Mouse (Mus musculus): Measurements from ENCODE around the gene Crtam. TPM values are rescaled to one million over a fixed set of nuclear protein-coding genes. Genes with fewer than 3 reads are reported as not detected.

Gene Crtam
- polyA plus RNA-seq, 1 experiment from 2014 or later = 0.29 TPM

GRCm38 (mm10) chr9:40997116-40997779, 7.2 kb downstream of the Crtam start:
- H3K27me3 ChIP-seq = no peaks in the 10 kb centered on the region
- no peaks in the 10 kb centered on the region for H3K4me1 ChIP-seq
- no peak overlapping the region for H3K27ac ChIP-seq
- H3K9me3 ChIP-seq = no peaks in the 10 kb centered on the region
- no peaks in the 10 kb centered on the region for H3K36me3 ChIP-seq
- H3K4me2 ChIP-seq (replicated peaks) = no peak overlapping the region
- 84% methylated on average over 7 of the region's 7 CpGs for WGBS
- no peak for ATAC-seq (ENCODE audit: insufficient number of reproducible peaks, insufficient read depth, low FRiP score, low TSS enrichment)
- H3K9ac ChIP-seq = no peak overlapping the region
- no peak overlapping the region for H3K4me3 ChIP-seq

DNA sequence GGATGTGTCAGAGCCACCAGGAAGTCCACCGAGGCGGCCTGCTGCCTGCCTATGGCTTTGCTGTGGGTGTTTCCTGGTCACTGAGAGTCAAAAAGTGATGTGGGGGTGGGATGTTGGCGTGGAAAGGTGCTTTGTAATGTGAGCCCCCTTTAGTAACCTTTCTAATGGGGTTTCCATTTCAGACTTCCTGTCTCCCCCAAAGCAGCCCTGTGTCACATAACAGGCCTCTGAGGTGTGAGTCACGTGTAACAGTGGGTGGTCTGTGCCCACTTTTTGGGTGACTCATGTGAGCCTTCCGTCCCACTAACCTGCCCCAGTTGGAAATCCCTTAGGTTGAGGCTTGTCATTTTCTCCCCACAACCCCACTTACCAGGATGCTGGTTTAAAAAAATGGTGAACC, 10.4 kb downstream of the Crtam start:
- Histone ChIP-seq H3K4me2 (replicated peaks) (no peak overlapping the region), H3K4me1 (no peaks in the 10 kb centered on the region), H3K4me3 (no peak overlapping the region), H3K9ac (no peak overlapping the region), H3K27me3 (no peaks in the 10 kb centered on the region), H3K9me3 (no peaks in the 10 kb centered on the region), H3K36me3 (no peaks in the 10 kb centered on the region), H3K27ac (no peak overlapping the region)
- 52% methylated on average over 5 of the region's 5 CpGs for WGBS
- no peak for ATAC-seq (ENCODE audit: insufficient number of reproducible peaks, insufficient read depth, low FRiP score, low TSS enrichment)

- no peak overlapping the region for H3K4me3 ChIP-seq
- no peaks in the 10 kb centered on the region for H3K9me3 ChIP-seq
- no peak for ATAC-seq (ENCODE audit: insufficient number of reproducible peaks, insufficient read depth, low FRiP score, low TSS enrichment)
- no peaks in the 10 kb centered on the region for H3K4me1 ChIP-seq
- H3K27ac ChIP-seq = no peak overlapping the region
- WGBS = 85% methylated on average over 6 of the region's 6 CpGs
- H3K9ac ChIP-seq = no peak overlapping the region
- no peaks in the 10 kb centered on the region for H3K36me3 ChIP-seq
- H3K27me3 ChIP-seq = no peaks in the 10 kb centered on the region
- no peak overlapping the region for H3K4me2 ChIP-seq (replicated peaks)
These were observed 12.9 kb downstream of the Crtam start for GRCm38 (mm10) chr9:40991511-40991910.

DNA sequence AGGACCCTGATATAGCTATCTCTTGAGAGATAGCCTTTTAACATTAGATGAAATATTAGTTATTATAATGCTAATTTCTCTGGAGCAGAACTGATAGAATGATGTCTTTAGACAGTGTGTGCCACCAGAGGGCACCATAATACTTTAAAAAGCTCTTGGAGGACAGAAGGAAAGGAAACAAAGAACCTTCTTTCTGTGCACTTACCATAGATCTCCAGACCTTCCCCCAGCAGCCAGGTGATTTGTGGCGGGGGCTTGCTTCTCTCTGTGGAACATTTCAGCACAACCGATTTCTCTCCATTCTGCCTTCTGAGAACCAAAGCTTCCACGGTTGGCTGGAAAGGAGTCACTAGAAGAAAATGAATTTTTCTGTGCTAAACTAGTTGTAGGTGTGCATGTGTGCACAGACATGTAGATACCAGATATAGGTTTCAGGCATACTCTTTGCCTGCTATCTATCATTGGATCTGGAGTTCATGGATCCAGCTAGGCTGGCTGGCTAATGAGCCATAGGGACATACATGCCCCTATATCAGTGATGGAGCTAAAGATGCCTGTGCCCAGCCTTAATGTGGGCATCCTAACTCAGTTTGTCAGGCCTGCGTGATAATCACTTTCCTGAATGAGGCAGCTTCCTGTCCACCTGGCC, 14.4 kb downstream of the Crtam start:
- H3K36me3 ChIP-seq = no peaks in the 10 kb centered on the region
- H3K27ac ChIP-seq = no peak overlapping the region
- H3K9me3 ChIP-seq = no peaks in the 10 kb centered on the region

DNA sequence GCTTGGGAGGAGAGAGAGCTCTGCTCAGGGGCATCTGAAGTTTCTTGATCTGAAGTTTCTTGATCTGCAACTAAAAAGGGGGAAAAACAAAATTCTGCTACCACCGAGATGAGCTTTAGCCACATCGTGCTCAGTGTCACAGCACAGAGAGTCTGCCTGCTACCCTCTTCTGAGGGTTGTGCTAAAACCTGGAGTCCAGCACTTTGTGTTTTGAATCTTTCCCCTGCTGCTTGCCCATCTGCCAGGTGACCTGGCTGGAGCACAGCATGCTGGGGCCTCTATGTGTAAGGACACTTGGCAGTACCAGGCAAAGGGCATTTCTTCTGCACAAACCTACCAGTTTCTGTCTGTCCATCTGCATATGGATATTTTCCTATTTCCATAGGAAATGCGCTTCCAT, 20.1 kb downstream of the Crtam start:
- Histone ChIP-seq H3K27ac (no peak overlapping the region), H3K4me3 (no peak overlapping the region), H3K9ac (no peak overlapping the region), H3K27me3 (no peaks in the 10 kb centered on the region), H3K9me3 (no peaks in the 10 kb centered on the region), H3K36me3 (no peaks in the 10 kb centered on the region), H3K4me1 (no peaks in the 10 kb centered on the region), H3K4me2 (replicated peaks) (no peak overlapping the region)
- WGBS = 68% methylated on average over 3 of the region's 3 CpGs
- ATAC-seq (ENCODE audit: insufficient number of reproducible peaks, insufficient read depth, low FRiP score, low TSS enrichment) = no peak

More for the DNA sequence above, 14.4 kb downstream of the Crtam start:
- Histone ChIP-seq H3K4me1 (no peaks in the 10 kb centered on the region), H3K9ac (no peak overlapping the region), H3K4me3 (no peak overlapping the region), H3K27me3 (no peaks in the 10 kb centered on the region), H3K4me2 (replicated peaks) (no peak overlapping the region)
- no peak for ATAC-seq (ENCODE audit: insufficient number of reproducible peaks, insufficient read depth, low FRiP score, low TSS enrichment)
- 43% methylated on average over 4 of the region's 4 CpGs for WGBS

GRCm38 (mm10) chr9:40983758-40984157, 20.7 kb downstream of the Crtam start:
- WGBS = 84% methylated on average over 3 of the region's 3 CpGs
- Histone ChIP-seq H3K9ac (no peak overlapping the region), H3K36me3 (no peaks in the 10 kb centered on the region)

DNA sequence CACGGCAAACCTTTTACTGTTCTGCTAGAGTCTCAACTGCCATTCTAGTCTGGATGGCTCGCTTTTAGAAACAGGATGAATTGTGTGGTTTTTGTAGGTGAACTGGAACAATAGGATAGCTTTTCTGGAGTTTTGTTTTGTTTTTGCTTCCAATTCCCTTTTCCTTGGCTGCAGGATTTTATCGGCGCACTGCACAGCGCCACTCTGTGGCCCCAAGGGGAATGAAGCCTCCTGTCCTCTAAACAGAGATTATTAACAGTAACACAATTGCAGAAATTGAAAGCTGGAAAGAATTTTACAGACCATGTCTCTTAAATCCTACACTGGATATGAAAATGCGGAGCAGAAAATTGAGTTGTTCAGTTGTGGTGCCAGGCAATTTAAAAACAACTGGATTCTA, 21.9 kb downstream of the Crtam start:
- no peak overlapping the region for H3K4me3 ChIP-seq
- ATAC-seq (ENCODE audit: insufficient number of reproducible peaks, insufficient read depth, low FRiP score, low TSS enrichment) = no peak
- no peaks in the 10 kb centered on the region for H3K4me1 ChIP-seq
- 38% methylated on average over 6 of the region's 6 CpGs for WGBS
- no peak overlapping the region for H3K4me2 ChIP-seq (replicated peaks)
- no peaks in the 10 kb centered on the region for H3K36me3 ChIP-seq
- no peaks in the 10 kb centered on the region for H3K27me3 ChIP-seq
- no peak overlapping the region for H3K27ac ChIP-seq
- H3K9ac ChIP-seq = no peak overlapping the region
- no peaks in the 10 kb centered on the region for H3K9me3 ChIP-seq

More at GRCm38 (mm10) chr9:40983758-40984157, 20.7 kb downstream of the Crtam start:
- no peak overlapping the region for H3K4me2 ChIP-seq (replicated peaks)
- no peaks in the 10 kb centered on the region for H3K27me3 ChIP-seq
- no peak for ATAC-seq (ENCODE audit: insufficient number of reproducible peaks, insufficient read depth, low FRiP score, low TSS enrichment)
- no peaks in the 10 kb centered on the region for H3K9me3 ChIP-seq
- no peak overlapping the region for H3K27ac ChIP-seq
- no peak overlapping the region for H3K4me3 ChIP-seq
- no peaks in the 10 kb centered on the region for H3K4me1 ChIP-seq

GRCm38 (mm10) chr9:40974042-40974801, 30.2 kb downstream of the Crtam start:
- Histone ChIP-seq H3K4me1 (no peaks in the 10 kb centered on the region), H3K36me3 (no peaks in the 10 kb centered on the region), H3K4me2 (replicated peaks) (no peak overlapping the region), H3K27me3 (no peaks in the 10 kb centered on the region), H3K4me3 (no peak overlapping the region), H3K27ac (no peak overlapping the region), H3K9ac (no peak overlapping the region), H3K9me3 (no peaks in the 10 kb centered on the region)
- no peak for ATAC-seq (ENCODE audit: insufficient number of reproducible peaks, insufficient read depth, low FRiP score, low TSS enrichment)
- WGBS = 74% methylated on average over 11 of the region's 11 CpGs

GRCm38 (mm10) chr9:40964418-40964714, 40.1 kb downstream of the Crtam start:
- no peak overlapping the region for H3K9ac ChIP-seq
- WGBS = 17% methylated on average over 7 of the region's 7 CpGs
- no peak for ATAC-seq (ENCODE audit: insufficient number of reproducible peaks, insufficient read depth, low FRiP score, low TSS enrichment)
- no peaks in the 10 kb centered on the region for H3K9me3 ChIP-seq
- H3K27ac ChIP-seq = no peak overlapping the region
- peaks cover 32% of the 10 kb centered on the region for H3K27me3 ChIP-seq
- H3K4me2 ChIP-seq (replicated peaks) = peak overlapping the region; percentile 98
- peaks cover 11% of the 10 kb centered on the region; the same call in 1 of the 2 replicates for H3K4me1 ChIP-seq
- H3K4me3 ChIP-seq = peak overlapping the region; percentile 53
- H3K36me3 ChIP-seq = no peaks in the 10 kb centered on the region

GRCm38 (mm10) chr9:40963586-40964417, 40.6 kb downstream of the Crtam start, which contains the start of gene Jhy:
Gene Jhy (minus strand): TSS chr9:40964118.
- under 1% methylated on average over 51 of the region's 51 CpGs for WGBS
- H3K27me3 ChIP-seq = peaks cover 32% of the 10 kb centered on the region
- H3K27ac ChIP-seq = no peak within 1 kb of the TSS

DNA sequence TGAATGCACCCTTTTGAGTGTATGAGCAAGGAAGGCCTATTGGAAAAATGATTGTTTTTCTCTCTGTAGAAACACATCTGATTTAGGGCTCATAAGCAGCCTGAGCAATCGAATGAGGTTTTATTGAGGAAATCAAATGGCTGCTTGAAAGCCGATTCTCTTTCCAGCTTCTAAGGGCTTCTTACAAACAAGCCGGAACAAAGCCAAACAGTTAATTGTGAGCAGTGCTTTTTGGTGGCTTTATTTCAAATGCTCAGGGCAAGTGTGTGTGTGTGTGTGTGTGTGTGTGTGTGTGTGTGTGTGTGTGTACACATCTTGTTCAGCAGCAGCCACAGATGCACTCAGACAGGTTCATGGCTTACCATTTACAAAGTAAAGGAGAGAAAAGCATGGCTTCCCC, 43.0 kb downstream of the Crtam start:
- Histone ChIP-seq H3K9me3 (no peaks in the 10 kb centered on the region), H3K4me2 (replicated peaks) (no peak overlapping the region), H3K27ac (no peak overlapping the region), H3K4me1 (peaks cover 11% of the 10 kb centered on the region; the same call in 1 of the 2 replicates), H3K36me3 (no peaks in the 10 kb centered on the region), H3K4me3 (no peak overlapping the region), H3K27me3 (peaks cover 31% of the 10 kb centered on the region), H3K9ac (no peak overlapping the region)
- no peak for ATAC-seq (ENCODE audit: insufficient number of reproducible peaks, insufficient read depth, low FRiP score, low TSS enrichment)
- WGBS = 73% methylated on average over 3 of the region's 3 CpGs

More at GRCm38 (mm10) chr9:40963586-40964417, 40.6 kb downstream of the Crtam start, which contains the start of gene Jhy:
- Histone ChIP-seq H3K9ac (peak within 1 kb of the TSS; percentile 57), H3K4me2 (replicated peaks) (peak within 1 kb of the TSS; percentile 98), H3K9me3 (no peaks in the 10 kb centered on the region), H3K36me3 (no peaks in the 10 kb centered on the region), H3K4me3 (peak within 1 kb of the TSS; percentile 53), H3K4me1 (peaks cover 11% of the 10 kb centered on the region; the same call in 1 of the 2 replicates)
- 0 out of 2 replicates have a peak, but pooled peaks have one; percentile 56 for ATAC-seq (ENCODE audit: insufficient number of reproducible peaks, insufficient read depth, low FRiP score, low TSS enrichment)
